Mouse (Mus musculus): ENCODE data around the gene Maml2.

Maml2 gene

GRCm38 (mm10) chr9:13493746-13494145, 196.0 kb downstream of the Maml2 start:
- no peak for DNase-seq (ENCODE audit: low spot score)

DNA sequence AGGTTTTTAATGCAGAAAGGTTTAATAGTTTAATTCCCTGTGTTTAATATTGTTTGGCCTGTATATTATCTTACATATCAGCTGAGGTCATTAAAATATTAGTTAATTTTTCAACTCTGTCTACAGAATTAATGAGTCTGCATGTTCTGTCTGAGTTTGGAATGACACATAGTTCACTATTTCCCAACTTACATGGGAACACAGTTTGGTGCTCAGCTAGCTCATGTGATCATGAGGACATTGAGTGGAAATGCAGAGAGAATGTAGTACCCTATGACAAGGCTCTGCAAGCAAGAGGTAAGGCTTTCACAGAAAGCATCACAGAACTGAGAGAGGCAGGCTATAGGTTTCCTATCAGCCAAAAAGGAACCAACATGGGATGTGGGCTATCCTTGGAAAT, 197.8 kb downstream of the Maml2 start:
- DNase-seq (ENCODE audit: low spot score) = no peak

DNA sequence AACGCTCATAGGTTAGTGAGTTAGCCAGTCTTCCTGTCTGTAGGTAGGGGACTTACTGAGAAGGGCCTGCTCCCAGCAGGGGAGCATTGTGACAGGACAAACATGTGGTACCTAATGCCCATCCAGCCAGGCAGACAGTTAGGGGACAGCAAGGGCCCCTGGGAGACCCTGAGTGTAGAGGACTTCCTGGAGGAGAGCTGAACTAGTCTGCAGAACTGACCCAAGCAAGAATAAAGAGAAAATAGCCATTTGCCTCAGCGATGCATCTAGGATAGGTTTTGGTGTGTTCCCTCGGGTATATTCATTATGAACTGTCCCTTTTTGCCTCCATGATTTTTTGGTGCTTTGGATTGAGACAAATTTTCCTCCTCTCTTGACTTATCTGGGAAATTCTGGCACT, 199.3 kb downstream of the Maml2 start:
- DNase-seq (ENCODE audit: low spot score) = no peak

- DNase-seq (ENCODE audit: low spot score) = peak; percentile 67
Measured at GRCm38 (mm10) chr9:13497690-13498333, 200.1 kb downstream of the Maml2 start.

DNA sequence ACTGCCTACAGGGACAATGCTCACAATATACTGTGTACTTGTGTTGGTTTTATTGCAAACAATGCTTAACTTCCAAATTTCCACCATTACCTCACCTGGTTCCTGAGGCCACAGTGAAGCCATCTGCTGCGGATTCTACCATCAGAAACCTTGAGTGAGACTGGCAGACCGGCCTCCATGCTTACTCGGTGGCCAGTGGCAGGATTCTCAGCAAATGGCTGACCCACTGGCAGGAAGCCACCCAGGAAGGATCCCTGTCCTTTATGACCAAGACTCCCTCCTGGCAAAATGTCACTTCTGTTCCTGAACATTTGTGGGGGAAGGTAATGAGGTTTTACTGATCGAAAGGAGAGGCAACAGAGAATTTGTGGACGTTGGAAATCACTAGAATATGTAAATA, 202.3 kb downstream of the Maml2 start:
- no peak for DNase-seq (ENCODE audit: low spot score)

DNA sequence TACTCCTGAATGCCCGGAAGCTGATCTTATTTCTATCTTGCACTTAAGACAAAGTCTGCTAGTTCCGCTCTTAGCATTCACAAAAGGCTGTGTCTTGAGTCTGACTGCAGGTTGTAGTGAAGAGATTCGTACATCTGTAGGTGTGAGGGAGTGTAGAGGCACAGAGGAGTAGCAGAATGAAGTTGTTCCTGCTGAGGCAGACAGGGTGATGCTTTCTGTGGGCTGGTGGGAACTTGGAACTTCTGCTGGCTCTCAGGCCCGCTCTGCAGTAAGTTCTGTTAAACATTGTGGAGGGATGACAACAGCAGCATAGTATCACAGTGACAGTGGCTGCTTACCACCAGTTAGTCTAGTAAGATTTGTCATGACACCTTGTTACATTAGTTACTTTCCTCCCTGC, 207.3 kb downstream of the Maml2 start:
- DNase-seq (ENCODE audit: low spot score) = no peak

GRCm38 (mm10) chr9:13506956-13507821, 209.4 kb downstream of the Maml2 start:
- DNase-seq (ENCODE audit: low spot score) = no peak

DNA sequence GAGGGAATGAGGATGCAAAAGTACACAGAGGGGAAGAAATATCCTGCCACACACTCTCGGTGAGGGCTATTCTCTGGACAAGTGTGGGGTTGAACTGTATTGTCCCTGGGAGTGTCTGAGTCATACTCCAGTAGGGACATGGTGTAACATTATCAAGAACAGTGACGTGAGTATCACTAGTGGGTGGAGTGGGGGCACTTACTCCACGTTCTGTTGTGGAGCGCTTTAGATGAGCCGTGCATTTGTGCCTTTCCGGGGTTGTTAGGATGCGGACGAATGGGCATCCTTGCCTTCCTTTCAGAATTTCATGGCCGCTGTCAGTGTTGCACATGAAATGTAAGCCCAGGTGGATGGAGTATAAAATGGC, 210.0 kb downstream of the Maml2 start:
- DNase-seq (ENCODE audit: low spot score) = no peak

DNA sequence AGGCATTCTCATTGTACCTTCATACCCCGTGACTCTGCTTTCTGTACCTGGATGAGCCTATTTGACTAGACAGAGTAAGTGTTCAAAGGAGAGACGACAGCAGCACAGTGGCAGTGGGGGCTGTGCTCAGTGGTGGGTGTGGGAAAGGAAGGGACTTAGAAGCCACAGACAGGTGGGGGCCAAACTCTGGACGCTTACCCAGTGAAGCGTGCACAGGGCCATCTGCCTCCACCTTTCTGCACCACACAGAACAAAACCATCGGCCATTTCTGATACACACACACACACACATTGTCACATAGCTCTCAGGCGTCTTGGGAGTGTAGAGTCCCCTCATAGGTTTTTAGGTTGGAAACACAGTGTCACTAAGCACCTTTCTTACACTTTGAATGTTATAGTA, 212.0 kb downstream of the Maml2 start:
- no peak for DNase-seq (ENCODE audit: low spot score)

- peak; percentile 52 for DNase-seq (ENCODE audit: low spot score)
Measured at GRCm38 (mm10) chr9:13510621-13511369, 213.0 kb downstream of the Maml2 start.

DNA sequence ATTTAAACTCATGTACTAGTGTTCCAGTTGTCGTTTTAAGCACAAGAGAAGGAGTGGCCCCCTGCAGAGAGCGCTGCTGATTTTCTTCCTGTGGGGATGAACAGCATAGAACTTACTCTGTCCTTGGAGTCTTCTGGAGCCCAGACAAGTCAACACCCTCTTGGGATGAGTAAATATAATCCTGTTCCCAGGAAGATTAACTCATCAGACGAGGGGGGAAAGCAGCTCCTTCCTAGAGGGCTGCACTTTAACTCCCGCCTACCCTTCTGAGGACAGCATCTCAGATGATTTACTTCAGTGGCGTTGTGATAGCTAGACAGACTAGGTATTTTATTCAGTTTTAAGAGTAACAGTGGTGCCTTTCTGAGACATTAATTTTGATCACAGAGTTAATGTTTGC, 215.4 kb downstream of the Maml2 start:
- DNase-seq (ENCODE audit: low spot score) = no peak

DNA sequence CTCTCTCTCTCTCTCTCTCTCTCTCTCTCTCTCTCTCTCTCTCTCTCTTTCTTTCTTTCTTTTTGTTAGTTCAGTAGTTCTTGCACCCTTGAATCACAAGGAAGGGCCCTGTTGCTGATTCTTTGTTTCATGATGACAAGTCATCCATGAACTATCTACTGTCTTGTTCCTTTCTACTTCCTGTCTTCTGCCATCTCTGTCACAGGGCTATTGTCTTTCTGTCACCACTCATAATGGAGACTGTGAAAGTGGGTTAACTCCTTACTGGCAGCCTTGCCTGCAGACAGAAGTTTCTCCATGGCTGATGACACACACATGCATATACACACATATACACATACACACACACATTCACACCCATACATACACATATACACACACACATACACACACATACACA, 216.7 kb downstream of the Maml2 start:
- no peak for DNase-seq (ENCODE audit: low spot score)

DNA sequence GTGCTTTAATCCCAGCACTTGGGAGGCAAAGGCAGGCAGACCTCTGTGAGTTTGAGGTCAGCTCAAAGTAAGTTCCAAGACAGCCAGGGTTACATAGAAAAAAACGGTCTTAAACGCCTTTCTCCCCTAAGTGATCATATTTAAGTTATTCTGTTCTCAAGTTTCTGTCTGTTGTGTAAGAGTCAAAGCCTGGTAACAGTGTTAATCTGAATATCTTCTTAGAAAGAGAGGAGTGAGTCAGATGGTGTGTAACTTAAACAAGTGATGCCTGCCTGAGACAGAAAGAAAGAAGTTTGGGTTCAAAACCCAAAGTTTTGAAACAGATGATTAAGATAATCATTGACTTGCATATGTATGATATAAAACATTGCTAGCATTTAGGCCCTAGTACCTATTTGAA, 218.2 kb downstream of the Maml2 start:
- DNase-seq (ENCODE audit: low spot score) = no peak

GRCm38 (mm10) chr9:13518031-13518430, 220.3 kb downstream of the Maml2 start:
- no peak for DNase-seq (ENCODE audit: low spot score)

GRCm38 (mm10) chr9:13518441-13518971, 220.7 kb downstream of the Maml2 start:
- DNase-seq (ENCODE audit: low spot score) = no peak

DNA sequence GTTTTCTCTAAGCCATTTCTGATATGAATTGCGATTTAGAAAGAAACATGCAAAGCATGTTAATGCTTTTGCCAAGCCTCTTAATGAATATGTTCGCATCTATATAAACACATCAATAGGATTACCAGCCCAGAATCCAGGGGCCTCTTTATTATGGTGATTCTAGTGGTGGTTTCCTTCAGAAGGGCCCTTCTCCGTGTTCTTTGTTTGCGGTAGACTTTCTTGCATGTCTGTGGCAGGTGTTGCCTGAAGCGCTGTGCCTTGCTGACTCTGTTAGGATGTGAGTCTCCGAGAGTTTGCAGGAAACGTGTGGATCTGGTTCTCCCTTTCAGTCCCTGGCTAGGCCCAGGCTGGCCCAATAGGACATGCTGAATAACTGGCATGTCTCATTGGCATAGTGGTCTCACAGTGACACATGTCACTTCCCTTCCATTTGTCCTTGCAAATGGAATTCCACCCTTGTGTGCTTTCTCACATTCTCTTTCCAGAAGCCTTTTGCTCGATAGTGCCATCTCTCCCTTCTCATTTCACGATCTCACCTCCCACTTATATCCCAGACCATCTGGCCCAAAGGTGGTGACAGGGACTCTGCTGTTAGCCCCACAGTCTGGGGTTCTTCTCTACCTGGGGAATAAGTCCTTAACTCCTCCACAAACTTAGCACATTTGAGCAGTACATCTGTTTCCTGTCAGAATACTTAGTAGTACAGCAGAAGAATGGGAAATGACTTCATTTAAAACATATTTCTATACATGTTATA, 224.5 kb downstream of the Maml2 start:
- no peak for DNase-seq (ENCODE audit: low spot score)

GRCm38 (mm10) chr9:13523046-13523445, 225.3 kb downstream of the Maml2 start:
- no peak for DNase-seq (ENCODE audit: low spot score)

DNA sequence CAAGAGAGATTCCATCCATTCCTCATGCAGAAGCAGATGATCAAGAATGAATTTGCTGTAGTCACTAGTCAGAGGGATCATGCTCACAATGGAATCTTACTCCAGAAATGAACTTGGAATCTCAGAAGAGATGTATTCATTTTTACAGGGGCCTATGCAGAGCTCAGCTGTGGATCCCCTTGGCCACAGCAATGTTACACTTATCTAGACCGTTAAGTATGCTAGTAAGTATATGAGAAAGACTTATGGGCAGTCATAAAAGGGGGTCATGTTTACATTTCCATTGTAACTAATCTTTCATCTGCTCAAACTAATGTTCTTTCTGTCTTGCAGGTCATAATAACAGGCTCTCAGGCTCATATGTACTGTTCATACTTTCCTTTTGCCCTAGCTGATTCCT, 227.3 kb downstream of the Maml2 start:
- DNase-seq (ENCODE audit: low spot score) = no peak

GRCm38 (mm10) chr9:13525561-13526255, 228.0 kb downstream of the Maml2 start:
- no peak for DNase-seq (ENCODE audit: low spot score)

DNA sequence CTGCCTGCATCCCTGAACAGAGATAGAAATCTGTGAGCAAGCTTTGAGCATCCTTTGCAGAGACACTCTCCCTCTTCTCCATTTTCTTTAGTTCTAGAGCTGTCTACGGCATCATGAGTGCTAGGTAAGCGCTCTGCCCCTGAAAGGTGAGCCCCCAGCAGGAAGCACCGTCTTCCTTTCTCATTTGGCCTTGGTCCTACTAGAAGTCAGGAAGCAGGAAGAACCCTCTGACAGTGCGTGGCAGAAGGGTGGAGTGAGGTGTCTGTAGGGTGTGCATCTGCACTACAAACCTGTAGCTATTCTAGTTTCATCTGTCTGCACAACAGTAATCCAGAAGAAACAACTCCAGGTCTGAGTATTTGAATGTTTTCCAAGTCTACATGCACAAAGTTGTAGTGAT, 232.8 kb downstream of the Maml2 start:
- no peak for DNase-seq (ENCODE audit: low spot score)

DNA sequence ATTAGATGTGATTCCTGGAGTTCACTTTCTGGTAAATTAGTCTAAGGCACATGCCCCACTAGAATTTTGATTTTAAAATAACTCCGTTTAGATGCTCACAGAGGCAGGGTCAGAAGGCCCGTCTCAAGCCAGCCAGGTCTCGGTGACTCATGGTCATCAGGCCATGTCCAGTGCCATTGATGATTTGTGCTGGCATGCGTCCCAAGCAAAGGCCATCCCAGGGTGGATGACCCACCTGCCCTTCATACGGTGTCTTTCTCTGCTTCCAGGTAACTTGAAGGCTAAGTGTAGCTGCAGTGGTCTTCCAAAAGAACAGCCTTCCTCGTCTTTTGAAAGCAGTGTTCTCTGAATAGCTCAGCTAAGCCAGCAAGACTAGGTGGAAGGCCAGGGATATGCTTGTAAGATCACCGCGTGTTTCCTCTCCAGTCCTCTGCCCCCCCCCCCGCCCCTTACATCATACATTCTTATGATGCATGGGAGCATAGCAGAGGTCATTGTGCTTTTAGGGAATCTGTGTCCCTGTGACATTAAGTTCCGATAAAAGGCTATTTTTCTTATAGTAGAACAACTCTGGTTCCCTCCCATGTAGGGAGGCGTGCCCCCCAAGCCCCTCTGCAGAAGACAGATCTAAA, 235.4 kb downstream of the Maml2 start:
- no peak for DNase-seq (ENCODE audit: low spot score)
